Mouse (Mus musculus): ENCODE results near the gene Esrrg. TPM values are rescaled to one million over a fixed set of nuclear protein-coding genes. Genes with fewer than 3 reads are reported as not detected.

Gene Esrrg
- total RNA-seq, 2 experiments from 2014 or later: 11.1 to 11.9 TPM

DNA sequence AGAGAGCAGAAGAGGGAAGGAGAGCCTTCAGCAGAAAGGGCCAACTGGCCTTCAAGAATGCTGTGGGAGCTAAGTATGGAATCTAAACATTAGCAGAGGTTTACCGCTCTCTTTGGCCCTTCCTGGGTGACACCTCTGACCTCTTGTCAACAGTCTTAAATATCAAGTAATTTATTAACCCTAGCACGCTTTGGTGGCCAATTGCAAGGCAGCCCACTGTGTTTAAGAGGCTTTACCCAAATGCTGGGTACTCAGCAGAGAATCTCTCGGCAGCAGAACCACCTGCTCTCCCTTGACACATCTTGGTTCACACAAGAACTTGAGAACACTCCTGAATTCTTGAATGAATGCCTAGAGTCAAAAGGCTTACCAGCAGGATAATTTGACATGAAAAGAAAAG lies 293.6 kb downstream of the Esrrg start:
- no peak for DNase-seq (ENCODE audit: low spot score in 2 of 2)

DNA sequence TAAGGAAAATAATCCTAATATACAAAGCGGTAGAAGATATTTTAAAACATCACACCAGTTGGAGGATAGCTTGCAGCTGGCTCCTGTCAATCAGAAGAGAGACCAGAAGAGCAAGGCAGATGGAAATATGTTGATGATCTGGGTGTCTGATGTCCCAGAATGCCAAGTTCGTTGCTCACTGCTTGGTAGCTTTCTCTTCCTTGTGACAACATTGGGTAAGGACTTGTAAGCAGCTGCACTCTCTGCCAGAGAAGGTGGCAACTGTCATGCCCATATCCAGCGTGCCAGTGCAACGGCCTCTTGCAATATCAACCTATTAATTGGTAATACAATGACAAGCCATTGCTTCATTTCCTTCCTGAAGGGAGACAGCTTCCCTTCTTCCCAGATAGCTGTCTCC lies 296.1 kb downstream of the Esrrg start:
- DNase-seq (ENCODE audit: low spot score in 2 of 2): peak in 1 of 2 experiments; percentile 13

DNA sequence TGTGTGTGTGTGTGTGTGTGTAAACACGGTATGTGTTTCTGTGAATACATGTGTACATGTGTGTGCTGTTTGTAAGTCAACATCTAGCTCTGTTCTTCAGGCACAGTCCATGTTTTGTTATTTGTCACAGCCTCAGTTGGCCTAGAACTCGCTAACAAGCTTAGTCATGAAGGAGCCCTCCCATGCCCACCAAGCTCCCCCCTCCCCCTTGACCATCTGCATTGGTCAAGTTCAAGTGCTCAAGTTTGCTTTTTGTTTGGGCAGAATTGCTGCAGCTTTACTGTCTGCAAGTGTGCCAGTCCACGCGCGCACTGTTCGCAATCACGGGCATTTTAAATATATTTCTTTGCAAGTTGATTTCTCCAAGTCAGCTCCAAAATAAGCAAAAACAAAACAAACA lies 298.8 kb downstream of the Esrrg start:
- DNase-seq (ENCODE audit: low spot score in 2 of 2): no peak

DNA sequence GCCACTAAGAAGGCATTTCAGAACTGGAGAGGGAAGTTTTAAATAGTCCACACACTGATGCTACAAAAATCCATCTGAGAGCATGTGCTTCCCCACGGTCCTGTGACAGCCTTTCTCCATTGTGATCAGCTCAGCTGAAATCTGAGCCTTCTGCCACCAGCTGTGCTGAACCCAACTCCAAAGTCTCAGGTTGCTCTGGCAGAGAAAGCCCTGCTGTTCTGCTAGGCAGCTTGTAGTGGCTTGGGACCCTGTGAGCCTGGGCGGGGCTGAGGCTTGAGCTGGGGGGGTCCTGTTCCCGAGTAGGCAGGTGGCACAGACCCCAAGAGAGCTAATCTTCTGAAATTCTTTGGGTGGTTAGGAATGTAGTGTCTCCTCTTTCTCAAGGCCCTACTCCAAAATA lies 299.3 kb downstream of the Esrrg start:
- DNase-seq (ENCODE audit: low spot score in 2 of 2): no peak

GRCm38 (mm10) chr1:187910718-187911117 lies 302.1 kb downstream of the Esrrg start:
- no peak for DNase-seq (ENCODE audit: low spot score in 2 of 2)

DNA sequence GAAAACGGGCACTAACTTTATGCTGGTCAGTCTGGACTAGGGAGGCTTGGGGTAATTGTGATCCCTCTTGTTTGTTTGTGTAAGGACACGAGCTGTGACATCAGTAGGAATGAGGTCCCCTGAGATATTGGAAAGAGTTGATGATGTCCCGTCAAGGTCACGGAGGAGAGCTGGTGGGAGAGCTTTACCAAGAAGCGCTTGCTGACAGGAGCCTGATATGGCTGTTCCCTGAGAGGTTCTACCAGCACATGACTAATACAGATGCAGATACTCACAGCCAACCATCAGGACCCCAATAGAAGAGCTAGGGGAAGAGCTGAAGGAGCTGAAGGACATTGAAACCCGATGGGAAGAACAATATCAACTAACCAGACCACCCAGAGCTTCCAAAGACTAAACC lies 302.6 kb downstream of the Esrrg start:
- no peak for DNase-seq (ENCODE audit: low spot score in 2 of 2)

DNA sequence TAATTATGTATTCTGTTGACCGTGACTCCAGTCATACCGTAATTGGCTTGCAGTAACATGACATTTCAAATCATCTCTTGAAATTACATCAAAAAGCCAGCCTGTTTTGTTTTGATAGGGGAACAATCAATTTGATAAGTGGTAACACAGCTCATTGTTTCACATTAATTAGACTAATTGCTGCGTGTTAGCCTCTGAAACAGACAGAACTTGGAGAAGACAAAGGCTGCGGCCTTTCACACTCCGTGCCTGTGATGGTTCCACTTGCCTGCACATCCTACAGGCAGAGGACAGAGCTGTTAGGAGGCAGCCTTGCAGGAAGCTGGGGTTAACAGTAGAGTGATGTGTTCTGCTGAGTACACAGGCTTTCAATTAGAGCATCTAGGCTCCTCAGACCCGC lies 309.7 kb downstream of the Esrrg start:
- no peak for DNase-seq (ENCODE audit: low spot score in 2 of 2)

DNA sequence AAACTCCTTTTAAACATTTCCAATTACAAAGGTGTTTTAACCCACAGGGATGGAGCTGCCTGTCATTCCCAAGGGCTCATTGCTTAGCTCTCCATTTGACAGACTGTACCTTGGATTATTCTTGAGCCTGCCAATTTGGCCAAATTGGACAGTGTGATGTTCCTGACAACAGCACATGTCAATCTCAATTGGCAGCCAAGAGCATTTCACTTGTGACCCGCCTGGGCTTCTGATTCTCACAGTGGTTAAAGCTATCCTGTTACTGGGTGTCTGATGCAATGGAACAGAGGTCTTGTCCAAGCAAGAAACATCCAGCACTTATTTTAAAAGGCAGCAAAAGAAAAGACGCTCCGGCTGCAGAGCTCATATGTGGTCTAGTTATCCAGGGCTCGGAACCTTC lies 310.3 kb downstream of the Esrrg start:
- no peak for DNase-seq (ENCODE audit: low spot score in 2 of 2)

DNA sequence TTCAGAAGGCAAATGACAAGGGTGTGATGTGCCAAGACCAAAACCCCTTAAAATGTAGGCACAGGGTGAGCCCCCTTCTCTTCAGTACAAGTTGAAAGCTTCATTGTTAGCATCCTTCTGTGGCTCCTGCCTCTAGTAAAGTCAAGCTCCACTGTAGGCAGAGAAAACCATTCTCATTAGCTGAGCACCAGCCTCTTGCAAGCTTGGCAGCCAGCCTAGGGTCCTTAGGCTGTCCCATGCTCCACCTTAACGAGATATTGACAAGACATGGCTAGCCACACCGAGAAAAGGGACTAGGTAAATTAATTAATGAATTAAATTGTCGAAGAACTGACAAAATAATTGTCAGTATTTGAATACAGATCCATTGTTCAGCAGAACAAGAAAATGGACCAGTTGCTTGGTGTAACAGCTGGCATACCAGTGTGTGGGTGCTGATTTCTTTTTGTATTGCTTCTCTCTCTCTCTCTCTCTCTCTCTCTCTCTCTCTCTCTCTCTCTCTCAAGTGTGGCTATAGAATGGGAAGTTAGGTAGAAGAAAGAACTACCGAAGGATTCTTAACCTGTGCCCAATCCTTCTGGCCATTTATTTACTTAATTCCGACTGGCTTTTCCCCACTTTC lies 311.7 kb downstream of the Esrrg start:
- no peak for DNase-seq (ENCODE audit: low spot score in 2 of 2)

GRCm38 (mm10) chr1:187931146-187931545 lies 322.6 kb downstream of the Esrrg start:
- DNase-seq (ENCODE audit: low spot score in 2 of 2): no peak

DNA sequence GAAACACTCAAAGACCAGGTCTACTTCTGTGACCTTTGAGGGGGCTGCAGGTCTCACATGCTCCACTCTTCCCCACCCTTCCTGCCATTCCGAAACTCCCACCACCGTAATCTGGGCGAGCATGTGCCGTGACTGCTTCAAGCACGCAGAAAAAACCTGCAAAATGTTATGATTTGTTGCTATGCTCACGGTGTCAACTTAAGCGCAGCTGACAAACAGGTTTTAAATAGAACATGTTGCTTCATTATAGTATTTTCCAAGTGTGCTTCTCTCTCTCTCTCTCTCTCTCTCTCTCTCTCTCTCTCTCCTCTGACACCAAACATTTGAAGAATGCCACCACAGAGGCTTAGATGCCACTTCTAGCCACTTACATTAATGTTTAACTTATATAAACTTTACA lies 330.1 kb downstream of the Esrrg start:
- DNase-seq (ENCODE audit: low spot score in 2 of 2): no peak

DNA sequence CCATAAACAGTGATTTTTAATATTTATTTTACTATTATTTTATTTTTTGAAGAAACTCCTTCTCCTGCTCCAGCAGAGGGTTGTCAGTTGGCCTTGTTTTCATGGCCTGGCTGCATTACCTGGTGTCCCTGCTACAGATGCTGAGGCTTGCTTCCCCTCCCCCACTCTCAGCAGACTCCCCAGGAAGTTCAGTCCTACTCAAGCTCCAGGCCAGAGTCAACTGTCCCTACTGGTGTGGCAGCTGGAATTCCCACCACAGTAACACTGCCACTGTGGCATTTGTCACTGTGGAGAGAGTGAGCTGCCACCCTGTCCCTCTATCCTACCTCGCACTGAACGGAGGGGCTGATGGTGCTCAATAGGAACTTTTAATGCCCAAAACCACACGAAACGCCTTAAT lies 330.5 kb downstream of the Esrrg start:
- DNase-seq (ENCODE audit: low spot score in 2 of 2): no peak

GRCm38 (mm10) chr1:187951506-187951905 lies 342.9 kb downstream of the Esrrg start:
- no peak for DNase-seq (ENCODE audit: low spot score in 2 of 2)

- no peak for DNase-seq (ENCODE audit: low spot score in 2 of 2)
These were observed 348.1 kb downstream of the Esrrg start for GRCm38 (mm10) chr1:187956702-187957101.

DNA sequence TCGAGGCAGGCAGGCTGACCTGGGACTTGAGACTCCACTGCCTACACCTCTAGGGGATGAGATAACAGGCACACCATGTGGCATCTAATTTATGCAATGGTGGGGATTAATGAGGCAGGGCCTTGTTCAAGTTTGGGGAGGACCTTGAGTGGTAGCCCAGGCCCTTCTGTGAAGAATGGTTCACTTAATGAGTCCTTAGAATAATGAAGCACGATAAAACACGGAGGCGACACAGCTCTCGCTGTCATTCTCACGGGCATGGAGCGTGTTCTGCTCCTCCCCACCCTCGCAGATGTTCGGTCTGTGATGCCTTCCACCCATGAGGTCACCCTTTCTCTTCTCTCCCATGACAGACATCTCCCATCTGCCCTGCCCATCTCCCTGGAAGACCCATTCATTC lies 350.6 kb downstream of the Esrrg start:
- DNase-seq (ENCODE audit: low spot score in 2 of 2): no peak

GRCm38 (mm10) chr1:187961452-187961851 lies 352.9 kb downstream of the Esrrg start:
- DNase-seq (ENCODE audit: low spot score in 2 of 2): no peak

DNA sequence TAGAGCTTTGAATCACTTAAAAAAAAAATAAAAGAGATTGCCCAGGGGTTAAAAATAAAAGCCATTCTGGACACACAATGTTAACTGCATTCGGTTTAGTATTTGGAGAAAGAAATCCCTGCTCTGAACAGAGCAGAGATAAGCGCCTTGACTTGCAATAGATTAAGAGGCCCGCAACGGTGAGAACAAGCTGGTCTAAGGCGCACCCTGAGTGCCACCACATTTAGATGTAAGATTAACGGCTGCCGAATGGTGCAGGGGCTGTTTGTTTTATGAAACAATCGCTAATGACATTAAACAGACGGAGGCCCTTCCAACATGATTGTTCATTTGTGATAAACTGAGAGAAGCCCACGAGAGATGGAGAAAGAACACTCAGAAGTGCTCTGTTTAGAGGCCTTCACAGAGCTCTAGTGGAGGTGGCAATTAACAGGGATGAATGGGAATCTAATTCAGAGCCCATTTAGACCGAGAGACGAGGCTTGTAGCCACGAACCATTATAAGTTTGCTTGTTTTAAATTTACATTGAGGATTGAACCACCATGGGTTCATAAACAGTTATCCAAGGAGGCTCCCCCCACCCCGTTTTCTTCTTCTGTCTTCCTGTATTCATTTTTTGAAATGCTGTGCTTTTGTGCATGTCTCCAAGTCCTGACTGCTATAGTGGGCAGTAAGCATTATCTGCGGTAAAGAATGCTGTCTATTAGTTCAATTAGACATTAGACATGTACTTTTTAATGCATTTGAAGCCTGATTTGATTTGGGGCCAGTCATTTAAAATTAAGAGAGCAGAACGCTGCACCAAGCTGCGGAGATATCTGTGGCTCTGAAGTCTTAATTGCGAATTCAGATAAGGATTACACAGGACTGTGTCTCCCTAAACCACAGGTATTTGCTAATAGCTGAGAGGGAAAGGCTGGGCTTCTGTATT lies 356.5 kb downstream of the Esrrg start:
- no peak for DNase-seq (ENCODE audit: low spot score in 2 of 2)

DNA sequence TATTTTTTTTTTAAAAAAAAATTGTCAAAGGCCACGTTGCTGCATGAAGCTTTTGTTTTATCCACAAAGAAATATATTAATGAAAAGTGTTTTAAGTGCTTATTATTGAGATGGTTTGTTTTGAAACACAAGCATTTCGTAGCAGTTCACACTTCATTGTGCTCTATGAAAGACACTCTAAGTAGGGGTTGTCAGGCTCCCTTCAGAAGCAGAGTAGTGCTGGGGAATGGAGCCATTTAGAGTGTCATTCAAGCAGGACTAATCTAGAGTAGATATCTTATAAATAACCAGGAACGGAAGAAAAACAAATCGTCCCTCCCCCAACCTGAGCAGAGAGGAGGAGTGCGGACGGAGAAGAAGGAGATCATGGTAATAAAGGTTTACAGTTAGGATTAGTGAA lies 357.3 kb downstream of the Esrrg start:
- no peak for DNase-seq (ENCODE audit: low spot score in 2 of 2)

DNA sequence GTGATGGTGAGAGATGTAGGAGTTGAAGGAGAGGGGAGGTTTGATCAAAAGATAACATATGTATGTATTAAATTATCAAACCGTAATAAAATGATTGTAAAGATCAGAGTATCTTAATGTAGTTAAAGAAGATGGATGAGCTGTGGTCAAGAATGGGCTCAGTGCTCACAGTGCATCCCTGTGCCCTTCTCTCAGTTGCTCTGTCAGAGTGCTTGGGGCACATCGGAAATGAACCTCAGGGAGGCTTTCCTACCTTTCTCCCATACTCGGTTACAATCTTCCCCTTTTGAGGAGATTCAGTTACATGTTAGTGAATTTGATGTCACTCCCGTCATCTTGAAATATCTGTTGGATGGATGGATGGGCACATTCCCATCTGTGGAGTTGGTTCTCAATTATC lies 359.8 kb downstream of the Esrrg start:
- DNase-seq (ENCODE audit: low spot score in 2 of 2): no peak

DNA sequence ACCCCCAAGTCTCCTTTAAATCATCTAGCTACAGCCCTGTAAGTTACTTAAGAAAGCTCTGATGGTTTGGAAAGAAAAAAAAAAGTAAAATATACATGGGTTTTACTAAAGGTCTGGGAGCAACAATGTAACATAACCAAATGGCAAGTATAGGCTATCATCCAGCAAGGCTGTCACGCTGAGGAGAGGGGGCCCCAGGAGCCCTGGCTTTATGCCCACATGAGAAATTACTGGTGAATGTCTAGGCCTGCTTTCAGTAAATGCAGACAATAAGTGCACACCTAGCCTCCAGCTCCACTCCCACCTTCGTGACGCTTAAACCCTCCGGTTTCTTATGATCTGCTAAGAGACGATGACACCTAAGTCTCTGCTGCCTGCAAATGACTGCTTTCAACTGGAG lies 360.9 kb downstream of the Esrrg start:
- DNase-seq (ENCODE audit: low spot score in 2 of 2): no peak

DNA sequence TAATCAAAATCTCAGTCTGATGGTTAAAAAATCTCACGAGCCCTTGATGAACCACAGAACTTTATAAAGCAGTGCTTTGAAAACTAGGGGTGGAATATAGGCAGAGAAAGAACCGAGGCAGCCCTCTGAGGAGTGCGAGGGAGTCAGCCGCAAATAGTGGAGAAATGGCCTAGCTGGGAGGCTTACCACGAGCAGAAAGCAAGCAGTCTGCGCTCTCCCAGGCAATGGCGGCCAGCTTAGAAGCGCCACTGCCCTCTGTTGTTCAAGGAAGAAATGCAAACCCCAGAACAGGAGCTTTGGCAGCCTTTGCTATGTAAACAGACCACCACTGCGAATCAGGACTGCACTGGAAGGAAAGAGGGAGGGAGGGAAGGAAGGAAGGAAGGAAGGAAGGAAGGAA lies 365.8 kb downstream of the Esrrg start:
- peak; percentile 56 to 67 for DNase-seq (ENCODE audit: low spot score in 2 of 2)

- peak; percentile 7 to 14 for DNase-seq (ENCODE audit: low spot score in 2 of 2)
These were observed 367.1 kb downstream of the Esrrg start for GRCm38 (mm10) chr1:187975465-187976352.

Data from layer of hippocampus, postnatal 10 days (tissue).